Mouse (Mus musculus) midbrain, embryonic 13.5 days (tissue): ENCODE measurements at regions not wholly inside any gene's neighbourhood (a gene's known extent, or its start where the extent isn't known, plus 50 kb on each side); places are given as distances from the start of the nearest gene placed in this dataset.

Experiments
- ATAC-seq: fragments of 200-750 bp; cut with Nextera tagmentation; 2 replicates; pipeline ENCODE4 v1.8.0; 2017; ENCODE audit warnings: mild to moderate bottlenecking, moderate TSS enrichment, moderate library complexity
- H3K27ac ChIP-seq: fragments of 300-500 bp; sonication (generic); 2 replicates; pipeline ENCODE4 v1.5.1; 2015; ENCODE audit warnings: inconsistent platforms, mild to moderate bottlenecking, moderate library complexity
- H3K27me3 ChIP-seq: fragments of 300-500 bp; sonication (generic); 2 replicates; pipeline ENCODE4 v1.6.1; 2015; ENCODE audit warnings: mild to moderate bottlenecking, inconsistent platforms
- H3K36me3 ChIP-seq: fragments of 300-500 bp; sonication (generic); 2 replicates; pipeline ENCODE4 v1.6.1; 2015; ENCODE audit warnings: mild to moderate bottlenecking, inconsistent platforms
- H3K4me1 ChIP-seq: fragments of 300-500 bp; sonication (generic); replicated peaks from 2 replicates; pipeline ENCODE4 v1.6.1; 2015; ENCODE audit warnings: inconsistent platforms
- H3K4me2 ChIP-seq: fragments of 300-500 bp; sonication (generic); replicated peaks from 2 replicates; pipeline ENCODE4 v1.6.1; 2015; ENCODE audit warnings: moderate library complexity, mild to moderate bottlenecking, inconsistent platforms
- H3K4me3 ChIP-seq: fragments of 300-500 bp; sonication (generic); replicated peaks from 2 replicates; pipeline ENCODE4 v1.5.1; 2015; ENCODE audit warnings: mild to moderate bottlenecking, inconsistent platforms
- H3K9ac ChIP-seq: fragments of 300-500 bp; sonication (generic); replicated peaks from 2 replicates; pipeline ENCODE4 v1.6.1; 2015; ENCODE audit warnings: mild to moderate bottlenecking, inconsistent platforms
- H3K9me3 ChIP-seq: fragments of 300-500 bp; sonication (generic); 2 replicates; pipeline ENCODE4 v1.6.1; 2016; ENCODE audit warnings: mild to moderate bottlenecking, inconsistent platforms
- WGBS: fragments of 180-500 bp; shearing (Covaris S2); methylation state at CpG from one replicate; pipeline ENCODE4 v1.1.7; 2015; 5-methylcytosine and 5-hydroxymethylcytosine counted together

- Histone ChIP-seq H3K9ac (no peak overlapping the region), H3K36me3 (no peaks in the 10 kb centered on the region), H3K4me2 (no peak overlapping the region), H3K27ac (no peak overlapping the region), H3K9me3 (no peaks in the 10 kb centered on the region), H3K4me3 (no peak overlapping the region), H3K4me1 (no peaks in the 10 kb centered on the region), H3K27me3 (no peaks in the 10 kb centered on the region)
- ATAC-seq = no peak
- WGBS = 88% methylated on average over 8 of the region's 8 CpGs
Measured at GRCm38 (mm10) chr12:25358846-25359525, 262.0 kb upstream of the Id2 start.

- Histone ChIP-seq H3K4me2 (no peak overlapping the region), H3K36me3 (no peaks in the 10 kb centered on the region), H3K4me3 (no peak overlapping the region), H3K27ac (no peak overlapping the region), H3K9ac (no peak overlapping the region), H3K4me1 (peaks cover 5% of the 10 kb centered on the region; the same call in 1 of the 2 replicates), H3K27me3 (no peaks in the 10 kb centered on the region), H3K9me3 (no peaks in the 10 kb centered on the region)
- WGBS = 98% methylated on average over 2 of the region's 2 CpGs
- ATAC-seq = no peak
Measured at GRCm38 (mm10) chr12:25356774-25357173, 259.8 kb upstream of the Id2 start.

- no peak for ATAC-seq
- Histone ChIP-seq H3K27me3 (no peaks in the 10 kb centered on the region), H3K9ac (no peak overlapping the region), H3K27ac (no peak overlapping the region), H3K9me3 (no peaks in the 10 kb centered on the region), H3K36me3 (no peaks in the 10 kb centered on the region), H3K4me1 (peaks cover 5% of the 10 kb centered on the region; the same call in 1 of the 2 replicates), H3K4me3 (no peak overlapping the region), H3K4me2 (no peak overlapping the region)
- WGBS = 63% methylated on average over 1 of the region's 1 CpGs
Measured at GRCm38 (mm10) chr12:25355217-25355616, 258.3 kb upstream of the Id2 start.

GRCm38 (mm10) chr12:25353402-25353896 lies 256.5 kb upstream of the Id2 start:
- Histone ChIP-seq H3K4me3 (no peak overlapping the region), H3K36me3 (no peaks in the 10 kb centered on the region), H3K4me1 (peaks cover 5% of the 10 kb centered on the region; the same call in 1 of the 2 replicates), H3K9me3 (no peaks in the 10 kb centered on the region), H3K27me3 (no peaks in the 10 kb centered on the region), H3K4me2 (no peak overlapping the region), H3K27ac (peak overlapping the region; percentile 19; the same call in 1 of the 2 replicates), H3K9ac (no peak overlapping the region)
- 74% methylated on average over 10 of the region's 10 CpGs for WGBS
- ATAC-seq = peak; percentile 70

GRCm38 (mm10) chr12:25352160-25352559 lies 255.2 kb upstream of the Id2 start:
- Histone ChIP-seq H3K9ac (no peak overlapping the region), H3K4me1 (peaks cover 5% of the 10 kb centered on the region; the same call in 1 of the 2 replicates)
- no peak for ATAC-seq

GRCm38 (mm10) chr12:25344354-25344753 lies 247.4 kb upstream of the Id2 start:
- Histone ChIP-seq H3K27ac (no peak overlapping the region), H3K4me1 (0 out of 2 replicates have a peak, but pooled peaks cover 4% of the 10 kb centered on the region), H3K27me3 (no peaks in the 10 kb centered on the region), H3K36me3 (no peaks in the 10 kb centered on the region), H3K4me2 (no peak overlapping the region), H3K4me3 (no peak overlapping the region), H3K9me3 (no peaks in the 10 kb centered on the region), H3K9ac (no peak overlapping the region)
- 70% methylated on average over 17 of the region's 17 CpGs for WGBS
- no peak for ATAC-seq

More at GRCm38 (mm10) chr12:25352160-25352559, 255.2 kb upstream of the Id2 start:
- Histone ChIP-seq H3K4me3 (no peak overlapping the region), H3K4me2 (no peak overlapping the region), H3K36me3 (no peaks in the 10 kb centered on the region), H3K9me3 (no peaks in the 10 kb centered on the region), H3K27me3 (no peaks in the 10 kb centered on the region), H3K27ac (no peak overlapping the region)

- H3K9ac ChIP-seq = no peak overlapping the region
- no peaks in the 10 kb centered on the region for H3K4me1 ChIP-seq
- H3K36me3 ChIP-seq = no peaks in the 10 kb centered on the region
- no peak for ATAC-seq
- 88% methylated on average over 1 of the region's 1 CpGs for WGBS
- no peak overlapping the region for H3K4me2 ChIP-seq
- H3K9me3 ChIP-seq = no peaks in the 10 kb centered on the region
- H3K27me3 ChIP-seq = no peaks in the 10 kb centered on the region
- no peak overlapping the region for H3K27ac ChIP-seq
- no peak overlapping the region for H3K4me3 ChIP-seq
Measured at GRCm38 (mm10) chr12:25338771-25339170, 241.8 kb upstream of the Id2 start.

GRCm38 (mm10) chr12:25335930-25336329 lies 239.0 kb upstream of the Id2 start:
- Histone ChIP-seq H3K27me3 (no peaks in the 10 kb centered on the region), H3K9ac (no peak overlapping the region), H3K4me1 (peaks cover 9% of the 10 kb centered on the region; the same call in 1 of the 2 replicates), H3K27ac (no peak overlapping the region), H3K4me3 (no peak overlapping the region), H3K9me3 (no peaks in the 10 kb centered on the region), H3K4me2 (no peak overlapping the region), H3K36me3 (no peaks in the 10 kb centered on the region)
- WGBS = 72% methylated on average over 2 of the region's 2 CpGs
- no peak for ATAC-seq

- Histone ChIP-seq H3K4me2 (no peak overlapping the region), H3K9me3 (no peaks in the 10 kb centered on the region), H3K27me3 (no peaks in the 10 kb centered on the region), H3K27ac (no peak overlapping the region), H3K4me1 (peaks cover 9% of the 10 kb centered on the region; the same call in 1 of the 2 replicates), H3K9ac (no peak overlapping the region), H3K4me3 (no peak overlapping the region), H3K36me3 (no peaks in the 10 kb centered on the region)
- WGBS = 87% methylated on average over 5 of the region's 5 CpGs
- no peak for ATAC-seq
Measured at GRCm38 (mm10) chr12:25335069-25335468, 238.1 kb upstream of the Id2 start.

- no peaks in the 10 kb centered on the region for H3K9me3 ChIP-seq
- H3K9ac ChIP-seq = no peak overlapping the region
- no peaks in the 10 kb centered on the region for H3K27me3 ChIP-seq
- H3K4me1 ChIP-seq = peaks cover 24% of the 10 kb centered on the region
- no peak overlapping the region for H3K27ac ChIP-seq
- ATAC-seq = peak; percentile 48; the same call in 1 of the 2 replicates
- H3K4me3 ChIP-seq = no peak overlapping the region
- no peak overlapping the region for H3K4me2 ChIP-seq
- H3K36me3 ChIP-seq = no peaks in the 10 kb centered on the region
- WGBS = 61% methylated on average over 11 of the region's 11 CpGs
Measured at GRCm38 (mm10) chr12:25332384-25333035, 235.6 kb upstream of the Id2 start.

- no peak overlapping the region for H3K9ac ChIP-seq
- no peaks in the 10 kb centered on the region for H3K9me3 ChIP-seq
- no peak overlapping the region for H3K4me3 ChIP-seq
- H3K4me1 ChIP-seq = peaks cover 24% of the 10 kb centered on the region
- WGBS = 75% methylated on average over 5 of the region's 5 CpGs
- H3K27ac ChIP-seq = no peak overlapping the region
- no peaks in the 10 kb centered on the region for H3K36me3 ChIP-seq
- no peaks in the 10 kb centered on the region for H3K27me3 ChIP-seq
- ATAC-seq = no peak
- H3K4me2 ChIP-seq = no peak overlapping the region
Measured at GRCm38 (mm10) chr12:25330004-25330708, 233.2 kb upstream of the Id2 start.

GRCm38 (mm10) chr12:25325901-25326300 lies 229.0 kb upstream of the Id2 start:
- Histone ChIP-seq H3K4me3 (no peak overlapping the region), H3K9ac (no peak overlapping the region), H3K4me2 (no peak overlapping the region), H3K9me3 (no peaks in the 10 kb centered on the region), H3K27me3 (no peaks in the 10 kb centered on the region), H3K36me3 (no peaks in the 10 kb centered on the region), H3K27ac (no peak overlapping the region), H3K4me1 (peaks cover 15% of the 10 kb centered on the region)
- no peak for ATAC-seq
- WGBS = 89% methylated on average over 3 of the region's 3 CpGs
